Mouse (Mus musculus) subcutaneous adipose tissue, adult 2 months (tissue): ENCODE results near the gene Vmn2r76. TPM values are rescaled to one million over a fixed set of nuclear protein-coding genes. Genes with fewer than 3 reads are reported as not detected.

ENCODE experiments used
- polyA plus RNA-seq: library from polyadenylated mRNA; depleted of rRNA; stranded (reverse); fragments of >200 nt; gene quantifications from 2 replicates; pipeline ENCODE4 v1.2.3, GENCODE M21; 2012; ENCODE audit warnings: low replicate concordance; rRNA removed

Vmn2r76 gene
- polyA plus RNA-seq, result not detected in 2 replicates

GRCm38 (mm10) chr7:86246208-86246607 is at the start of gene Vmn2r76:
Gene Vmn2r76 (minus strand): TSS chr7:86246308.

GRCm38 (mm10) chr7:86277072-86277471 is 31.0 kb upstream of the Vmn2r76 start, which contains the start of gene Olfr310:
Gene Olfr310 (minus strand): TSS chr7:86277172.

GRCm38 (mm10) chr7:86171678-86172077 is 74.4 kb downstream of the Vmn2r76 start, which contains the start of gene Vmn2r75:
Gene Vmn2r75 (minus strand): TSS chr7:86171778.

Other genes starting within 250 kb of the Vmn2r76 start
- not detected in 2 replicates for gene Vmn2r75, start 74.5 kb downstream of the Vmn2r76 start, polyA plus RNA-seq
- not detected in 2 replicates for gene Olfr310, start 30.9 kb upstream of the Vmn2r76 start, polyA plus RNA-seq
- not detected in 2 replicates for gene Olfr309, start 67.4 kb upstream of the Vmn2r76 start, polyA plus RNA-seq
- not detected in 2 replicates for gene Olfr308, start 79.3 kb upstream of the Vmn2r76 start, polyA plus RNA-seq
- gene Olfr307, start 91.3 kb upstream of the Vmn2r76 start, polyA plus RNA-seq, result not detected in 2 replicates
- gene Olfr305, start 120.6 kb upstream of the Vmn2r76 start, polyA plus RNA-seq, result not detected in 2 replicates
- gene Olfr304, start 140.3 kb upstream of the Vmn2r76 start, polyA plus RNA-seq, result not detected in 2 replicates
- not detected in 2 replicates for gene Olfr303, start 151.5 kb upstream of the Vmn2r76 start, polyA plus RNA-seq
- not detected in 2 replicates for gene Olfr301, start 157.5 kb upstream of the Vmn2r76 start, polyA plus RNA-seq
- gene Olfr299, start 213.6 kb upstream of the Vmn2r76 start, polyA plus RNA-seq, result not detected in 2 replicates
- not detected in 2 replicates for gene Olfr298, start 246.2 kb upstream of the Vmn2r76 start, polyA plus RNA-seq